Mouse (Mus musculus) spleen, adult 2 months (tissue): ENCODE measurements around the gene Ctdspl2.

ENCODE experiments used
- CTCF ChIP-seq: fragments of 200-500 bp; IDR thresholded peaks from 2 replicates; pipeline ENCODE4 v1.5.1; 2011; ENCODE audit warnings: mild to moderate bottlenecking, inconsistent platforms; ENCODE audit not compliant: insufficient read depth, insufficient read length, insufficient replicate concordance; ENCODE audit errors: extremely low read depth
- POLR2A ChIP-seq: fragments of 200-500 bp; IDR thresholded peaks from 2 replicates; pipeline ENCODE4 v1.6.1; 2011; ENCODE audit warnings: low read depth, low read length, inconsistent platforms

DNA sequence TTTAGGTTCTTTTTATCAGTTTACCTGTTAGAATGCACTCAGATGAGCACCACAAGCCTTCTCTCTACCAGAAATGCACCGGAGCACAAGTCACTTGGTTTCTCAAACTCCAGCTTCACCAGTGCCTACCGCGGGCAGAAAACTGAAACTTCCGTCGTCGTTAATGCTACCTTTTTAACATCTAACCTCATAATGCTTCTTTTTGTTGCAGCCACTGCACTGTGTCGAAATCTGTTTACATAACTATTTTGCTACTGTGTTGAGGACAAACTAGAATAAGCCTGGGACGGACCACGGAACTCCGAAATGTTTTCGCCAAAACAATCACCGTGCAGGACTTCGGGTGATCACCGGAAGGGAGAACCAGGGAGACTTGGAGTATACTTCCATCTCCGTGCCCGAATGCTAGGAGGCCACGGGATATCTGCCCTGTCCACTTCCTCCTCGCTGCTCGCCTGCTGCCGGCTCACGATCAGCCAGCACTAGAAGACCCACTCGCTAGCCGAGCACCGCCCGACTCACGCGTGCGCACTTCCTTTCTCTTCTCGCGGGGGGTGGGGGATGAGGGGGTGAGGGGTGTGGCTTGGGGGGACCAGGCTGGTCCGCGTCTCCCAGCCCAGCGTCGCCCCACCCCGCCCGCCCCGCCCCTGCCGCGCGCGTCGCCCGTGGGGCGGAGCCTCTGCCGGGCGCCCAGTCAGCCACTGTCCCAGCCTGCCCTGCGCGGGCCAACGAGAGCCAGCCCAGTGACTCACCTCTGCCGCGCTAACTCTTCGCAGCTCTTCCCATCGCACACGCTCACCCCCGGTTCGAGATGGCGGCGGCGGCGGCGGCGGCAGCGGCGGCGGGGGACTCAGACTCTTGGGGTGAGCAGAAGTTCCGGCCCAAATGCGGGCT is 72.3 kb downstream of the Ctdspl2 start, which contains the start of gene Eif3j1:
- TF ChIP-seq POLR2A (peak; percentile 99), CTCF (no peak)
